In the genomic region with DNA sequence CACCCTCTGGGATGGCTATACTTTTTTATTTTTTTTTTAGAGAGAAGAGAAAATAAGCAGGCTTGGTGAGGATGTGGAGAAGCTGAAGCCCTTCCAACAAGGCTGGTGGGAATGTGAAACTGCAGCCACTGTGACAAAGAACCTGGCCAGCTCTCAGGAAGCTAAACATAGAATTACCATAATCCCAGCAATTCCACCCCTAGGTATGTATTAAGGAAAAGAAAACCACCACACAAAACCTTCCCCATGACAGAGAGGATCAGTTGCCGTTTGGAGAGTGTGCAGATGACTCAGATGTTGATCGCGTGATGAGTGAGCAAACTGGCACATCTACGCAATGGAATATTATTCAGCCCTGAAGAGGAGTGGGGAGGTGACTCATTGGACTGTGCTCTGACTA, we compare ENCODE assay signal across 28 mouse cellular contexts.
DNase-seq lines count a peak whose midpoint lies in the region; ATAC-seq and TF ChIP-seq lines count a peak whose summit lies in the region.
"Had no signal": no experiment of that assay in that cellular context is flagged by ENCODE, and none has a peak within 500 bp of the region (broad histone marks: within the 10 kb centered on the region; RNA-seq: fewer than 3 reads in every experiment).

No protein-coding gene starts in this region.

- no peaks in the 10 kb centered on the region for H3K27me3 ChIP-seq in stomach, embryonic 16.5 days (ENCODE audit: control insufficient read depth, insufficient read depth, low read length)
- H3K27me3 ChIP-seq in stomach, postnatal 0 days (ENCODE audit: control insufficient read depth, insufficient read depth, low read length) = no peaks in the 10 kb centered on the region
- H3K27me3 ChIP-seq in C2C12 (ENCODE audit: control insufficient read depth, insufficient read depth, insufficient read length) = no peaks in the 10 kb centered on the region
- no peaks in the 10 kb centered on the region for H3K27me3 ChIP-seq in neural tube, embryonic 15.5 days (replicated peaks)
- H3K27me3 ChIP-seq: embryonic facial prominence, embryonic 13.5 days; forebrain, embryonic 12.5 days; forebrain, embryonic 15.5 days; heart, embryonic 12.5 days; heart, embryonic 15.5 days had no signal

- H3K4me1 ChIP-seq in stomach, embryonic 16.5 days (ENCODE audit: control insufficient read depth, insufficient read depth, low read length) = peaks cover 67% of the 10 kb centered on the region
- peaks cover 13% of the 10 kb centered on the region for H3K4me1 ChIP-seq in stomach, postnatal 0 days (replicated peaks; ENCODE audit: control insufficient read depth, insufficient read depth)
- H3K4me1 ChIP-seq in neural tube, embryonic 15.5 days = peaks cover 29% of the 10 kb centered on the region

- H3K4me3 ChIP-seq in stomach, embryonic 16.5 days (replicated peaks; ENCODE audit: low read length) = no peak overlapping the region
- H3K4me3 ChIP-seq in stomach, postnatal 0 days (ENCODE audit: low read depth, low read length) = no peak overlapping the region
- no peak overlapping the region for H3K4me3 ChIP-seq in C2C12 (ENCODE audit: insufficient read depth, poor library complexity, severe bottlenecking)
- H3K4me3 ChIP-seq in neural tube, embryonic 15.5 days (replicated peaks) = no peak overlapping the region
- H3K4me3 ChIP-seq: embryonic facial prominence, embryonic 10.5 days; embryonic facial prominence, embryonic 13.5 days; erythroblast, embryonic 14.5 days; forebrain, embryonic 12.5 days; forebrain, embryonic 15.5 days; gastrocnemius, adult 2 months; heart, embryonic 12.5 days; heart, embryonic 15.5 days had no signal

- H3K9ac ChIP-seq in stomach, embryonic 16.5 days (ENCODE audit: low read length) = no peak overlapping the region
- H3K9ac ChIP-seq in stomach, postnatal 0 days (ENCODE audit: low read length) = no peak overlapping the region
- H3K9ac ChIP-seq in neural tube, embryonic 15.5 days (replicated peaks) = no peak overlapping the region
- H3K9ac ChIP-seq: embryonic facial prominence, embryonic 13.5 days; forebrain, embryonic 12.5 days; forebrain, embryonic 15.5 days; heart, embryonic 12.5 days; heart, embryonic 15.5 days; hindbrain, embryonic 14.5 days had no signal

- 0 out of 2 replicates have a peak overlapping the region, but pooled peaks have one; percentile 10 for H3K27ac ChIP-seq in stomach, embryonic 16.5 days (ENCODE audit: low read length)
- H3K27ac ChIP-seq in stomach, postnatal 0 days (replicated peaks) = no peak overlapping the region
- H3K27ac ChIP-seq in neural tube, embryonic 15.5 days (replicated peaks) = no peak overlapping the region
- H3K27ac ChIP-seq: embryonic facial prominence, embryonic 13.5 days; forebrain, embryonic 12.5 days; forebrain, embryonic 15.5 days; gastrocnemius, adult 2 months; hindbrain, embryonic 14.5 days; hindbrain, postnatal 0 days had no signal

- no peak overlapping the region for H3K4me2 ChIP-seq in stomach, embryonic 16.5 days (ENCODE audit: low read depth, low read length)
- H3K4me2 ChIP-seq in stomach, postnatal 0 days (replicated peaks; ENCODE audit: low read depth) = no peak overlapping the region
- H3K4me2 ChIP-seq in neural tube, embryonic 15.5 days = no peak overlapping the region
- H3K4me2 ChIP-seq: embryonic facial prominence, embryonic 13.5 days; forebrain, embryonic 12.5 days; forebrain, embryonic 15.5 days; heart, embryonic 12.5 days; heart, embryonic 15.5 days; hindbrain, embryonic 14.5 days had no signal

- TF ChIP-seq EP300 in stomach, postnatal 0 days (optimal IDR thresholded peaks at IDR 0.05) = no peak

- no peak for ATAC-seq in stomach, embryonic 16.5 days (ENCODE audit: insufficient read depth, low FRiP score)
- no peak for ATAC-seq in stomach, postnatal 0 days (ENCODE audit: low FRiP score, low TSS enrichment)
- no peak for ATAC-seq in neural tube, embryonic 15.5 days (ENCODE audit: low FRiP score)
- ATAC-seq: activated CD4-positive, CD25-positive, alpha-beta regulatory T cell, adult 4 months; forebrain, embryonic 15.5 days; hindbrain, postnatal 0 days; intestine, postnatal 0 days had no signal

- DNase-seq in stomach, postnatal 0 days (ENCODE audit: low spot score) = no peak
- DNase-seq in induced T-regulatory cell, adult 2 months (ENCODE audit: low read depth) = peak; percentile 57
- no peak for DNase-seq in spleen, postnatal 4 days (ENCODE audit: low spot score in 2 of 2)
- DNase-seq: adrenal gland, postnatal 10 days; adrenal gland, postnatal 36 days; cerebellum, adult 11 months; cerebellum, adult 2 months; cerebellum, postnatal 10 days; cerebellum, postnatal 36 days; embryo, embryonic 11 days; gastrocnemius, adult 2 months; gastrocnemius, postnatal 14 days; heart, postnatal 10 days; heart, postnatal 36 days had no signal

- no peaks in the 10 kb centered on the region for H3K79me3 ChIP-seq in C2C12 (ENCODE audit: low read depth)

- no peaks in the 10 kb centered on the region for H3K79me2 ChIP-seq in C2C12 (ENCODE audit: control insufficient read depth, insufficient read depth)

- H3K36me3 ChIP-seq in stomach, embryonic 16.5 days (ENCODE audit: control insufficient read depth, insufficient read depth, low read length) = no peaks in the 10 kb centered on the region
- H3K36me3 ChIP-seq in stomach, postnatal 0 days (ENCODE audit: control insufficient read depth, insufficient read depth, low read length) = no peaks in the 10 kb centered on the region
- H3K36me3 ChIP-seq in C2C12 (ENCODE audit: control insufficient read depth, insufficient read depth) = no peaks in the 10 kb centered on the region
- H3K36me3 ChIP-seq in neural tube, embryonic 15.5 days = no peaks in the 10 kb centered on the region
- H3K36me3 ChIP-seq: embryonic facial prominence, embryonic 10.5 days; embryonic facial prominence, embryonic 13.5 days; forebrain, embryonic 12.5 days; forebrain, embryonic 15.5 days; heart, embryonic 12.5 days; heart, embryonic 15.5 days had no signal

- no peak for TF ChIP-seq CTCF in stomach, postnatal 0 days (IDR thresholded peaks at IDR 0.05; ENCODE audit: low read depth)
- no peak for TF ChIP-seq CTCF in C2C12 (IDR thresholded peaks at IDR 0.05; ENCODE audit: control insufficient read depth, insufficient read depth, insufficient read length)

- H3ac ChIP-seq in C2C12 (ENCODE audit: control insufficient read depth, insufficient read length, low read depth) = no peak overlapping the region

- H3K9me3 ChIP-seq in stomach, embryonic 16.5 days (replicated peaks; ENCODE audit: control insufficient read depth, low read length) = no peaks in the 10 kb centered on the region
- H3K9me3 ChIP-seq in stomach, postnatal 0 days (ENCODE audit: control insufficient read depth, low read length) = no peaks in the 10 kb centered on the region
- H3K9me3 ChIP-seq in neural tube, embryonic 15.5 days (replicated peaks) = no peaks in the 10 kb centered on the region
- H3K9me3 ChIP-seq: embryonic facial prominence, embryonic 10.5 days; forebrain, embryonic 12.5 days; forebrain, embryonic 15.5 days; heart, embryonic 12.5 days; heart, embryonic 15.5 days had no signal

- 96% methylated on average over 4 of the region's 4 CpGs for WGBS in stomach, embryonic 16.5 days
- WGBS in stomach, postnatal 0 days = 89% methylated on average over 4 of the region's 4 CpGs
- WGBS in neural tube, embryonic 15.5 days = 97% methylated on average over 4 of the region's 4 CpGs

TF ChIP-seq in C2C12, 6 proteins besides CTCF, POLR2A, EP300 and RAD21:
- TF ChIP-seq MYOG (IDR thresholded peaks at IDR 0.05; ENCODE audit: control insufficient read depth, extremely low read depth, insufficient read length) = no peak
- TF ChIP-seq USF1 (IDR thresholded peaks at IDR 0.05; ENCODE audit: low read depth) = peak; percentile 47
- TF ChIP-seq MAX (IDR thresholded peaks at IDR 0.05) = peak; percentile 37
- TF ChIP-seq MYOD1 (IDR thresholded peaks at IDR 0.05; ENCODE audit: control insufficient read depth, insufficient read length, low read depth) = no peak
- TF ChIP-seq FOSL1 (IDR thresholded peaks at IDR 0.05; ENCODE audit: insufficient read depth, low read length, poor library complexity, severe bottlenecking) = peak; percentile 72
- TF ChIP-seq CEBPB (IDR thresholded peaks at IDR 0.05; ENCODE audit: low read depth) = no peak
